ENCODE assay signal across 8 mouse cellular contexts in genomic region chr10:78413152-78413520, GRCm38 (mm10). TPM values are rescaled to one million over a fixed set of nuclear protein-coding genes. Genes with fewer than 3 reads are reported as not detected.
DNase-seq lines count a peak whose midpoint lies in the region; ATAC-seq and TF ChIP-seq lines count a peak whose summit lies in the region.

No protein-coding gene starts in this region.

- peak overlapping the region; percentile 87; the same call in 1 of the 2 replicates for H3K9ac ChIP-seq in forebrain, embryonic 16.5 days (replicated peaks; ENCODE audit: low read depth, low read length)
- no peak overlapping the region for H3K9ac ChIP-seq in liver, postnatal 0 days (replicated peaks)

- H3K27ac ChIP-seq in forebrain, embryonic 16.5 days (ENCODE audit: low read length): no peak overlapping the region; the same call in 1 of the 2 replicates
- no peak overlapping the region for H3K27ac ChIP-seq in liver, postnatal 0 days (ENCODE audit: low read depth)

- no peak for DNase-seq in liver, postnatal 0 days
- no peak for DNase-seq in thymus, postnatal 4 days
- DNase-seq in layer of hippocampus, adult 9-11 months: no peak
- no peak for DNase-seq in cerebellum, postnatal 10 days

- no peak for TF ChIP-seq CTCF in C2C12 (IDR thresholded peaks at IDR 0.05; ENCODE audit: control insufficient read depth, insufficient read depth, insufficient read length)
- TF ChIP-seq CTCF in liver, postnatal 0 days (IDR thresholded peaks at IDR 0.05; ENCODE audit: low read depth): no peak

- TF ChIP-seq EP300 in liver, postnatal 0 days (IDR thresholded peaks at IDR 0.05; ENCODE audit: low read depth): no peak

- peaks cover 32% of the 10 kb centered on the region for H3K36me3 ChIP-seq in erythroblast, embryonic 14.5 days (ENCODE audit: control insufficient read depth)
- peaks cover 24% of the 10 kb centered on the region for H3K36me3 ChIP-seq in C2C12 (ENCODE audit: control insufficient read depth, insufficient read depth)
- peaks cover 16% of the 10 kb centered on the region for H3K36me3 ChIP-seq in forebrain, embryonic 16.5 days (ENCODE audit: control insufficient read depth, insufficient read depth)
- peaks cover 28% of the 10 kb centered on the region for H3K36me3 ChIP-seq in liver, postnatal 0 days (replicated peaks; ENCODE audit: insufficient read depth, low read length)

- peaks cover 40% of the 10 kb centered on the region for H3K79me2 ChIP-seq in C2C12 (ENCODE audit: control insufficient read depth, insufficient read depth)

- peaks cover 31% of the 10 kb centered on the region for H3K4me1 ChIP-seq in erythroblast, embryonic 14.5 days (ENCODE audit: control insufficient read depth)
- H3K4me1 ChIP-seq in forebrain, embryonic 16.5 days (replicated peaks; ENCODE audit: control insufficient read depth, insufficient read depth, low read length): peaks cover 15% of the 10 kb centered on the region
- H3K4me1 ChIP-seq in liver, postnatal 0 days (ENCODE audit: insufficient read depth): peaks cover 13% of the 10 kb centered on the region

- H3ac ChIP-seq in C2C12 (ENCODE audit: control insufficient read depth, insufficient read length, low read depth): no peak overlapping the region

- H3K27me3 ChIP-seq in erythroblast, embryonic 14.5 days (ENCODE audit: control insufficient read depth): no peaks in the 10 kb centered on the region
- H3K27me3 ChIP-seq in C2C12 (ENCODE audit: control insufficient read depth, insufficient read depth, insufficient read length): no peaks in the 10 kb centered on the region
- no peaks in the 10 kb centered on the region for H3K27me3 ChIP-seq in forebrain, embryonic 16.5 days (replicated peaks; ENCODE audit: control insufficient read depth, insufficient read depth, low read length)
- no peaks in the 10 kb centered on the region for H3K27me3 ChIP-seq in liver, postnatal 0 days (ENCODE audit: insufficient read depth, low read length)

- H3K4me3 ChIP-seq in erythroblast, embryonic 14.5 days (replicated peaks): peak overlapping the region; percentile 79
- H3K4me3 ChIP-seq in C2C12 (ENCODE audit: insufficient read depth, poor library complexity, severe bottlenecking): peak overlapping the region; percentile 77
- peak overlapping the region; percentile 94 for H3K4me3 ChIP-seq in forebrain, embryonic 16.5 days (replicated peaks; ENCODE audit: low read length)
- peak overlapping the region; percentile 76 for H3K4me3 ChIP-seq in liver, postnatal 0 days (ENCODE audit: low read depth, low read length)

- H3K79me3 ChIP-seq in C2C12 (ENCODE audit: low read depth): peaks cover 27% of the 10 kb centered on the region

- ATAC-seq in erythroblast, adult 5-6 weeks (replicated peaks; ENCODE audit: low FRiP score, poor library complexity, severe bottlenecking): no peak
- ATAC-seq in forebrain, embryonic 16.5 days: no peak; the same call in 1 of the 2 replicates
- ATAC-seq in liver, postnatal 0 days: peak; percentile 1; the same call in 1 of the 2 replicates

- 42% methylated on average over 7 of the region's 7 CpGs for WGBS in forebrain, embryonic 16.5 days
- 41% methylated on average over 7 of the region's 7 CpGs for WGBS in liver, postnatal 0 days (ENCODE audit: insufficient replicate concordance)

- peak overlapping the region; percentile 85 for H3K4me2 ChIP-seq in forebrain, embryonic 16.5 days (ENCODE audit: low read length)
- peak overlapping the region; percentile 83 for H3K4me2 ChIP-seq in liver, postnatal 0 days (ENCODE audit: low read depth, low read length)

- no peaks in the 10 kb centered on the region for H3K9me3 ChIP-seq in erythroblast, embryonic 14.5 days (ENCODE audit: control insufficient read depth, low read length)
- no peaks in the 10 kb centered on the region for H3K9me3 ChIP-seq in forebrain, embryonic 16.5 days (ENCODE audit: control insufficient read depth, low read length)
- H3K9me3 ChIP-seq in liver, postnatal 0 days (ENCODE audit: low read length): no peaks in the 10 kb centered on the region

TF ChIP-seq in C2C12, 6 proteins besides CTCF, POLR2A, EP300 and RAD21:
- no peak for TF ChIP-seq MAX (IDR thresholded peaks at IDR 0.05)
- TF ChIP-seq FOSL1 (IDR thresholded peaks at IDR 0.05; ENCODE audit: insufficient read depth, low read length, poor library complexity, severe bottlenecking): no peak
- TF ChIP-seq MYOG (IDR thresholded peaks at IDR 0.05; ENCODE audit: control insufficient read depth, extremely low read depth, insufficient read length): no peak
- TF ChIP-seq USF1 (IDR thresholded peaks at IDR 0.05; ENCODE audit: low read depth): no peak
- no peak for TF ChIP-seq CEBPB (IDR thresholded peaks at IDR 0.05; ENCODE audit: low read depth)
- TF ChIP-seq MYOD1 (IDR thresholded peaks at IDR 0.05; ENCODE audit: control insufficient read depth, insufficient read length, low read depth): no peak

RNA-seq across cellular contexts. Expression of gene Rrp1, which starts 0.3 kb away (rescaled TPM):
- 15.4 and 18.2 TPM in 2 replicates for polyA plus RNA-seq in erythroblast, embryonic 14.5 days (2012)
- 4.8 and 17.3 TPM in 2 replicates for total RNA-seq in erythroblast, adult 5-6 weeks (2015; ENCODE audit: low replicate concordance)
- total RNA-seq in erythroblast, adult 5-6 weeks (2017; ENCODE audit: low replicate concordance): 44.9 and 46.9 TPM in 2 replicates
- 154 TPM for polyA plus RNA-seq in C2C12 (2012; fragmentation: generic; extraction: Trizol)
- 436 and 438 TPM in 2 replicates for polyA plus RNA-seq in forebrain, embryonic 16.5 days (2015; fragmentation: Nextera tagmentation; extraction: Ambion mirVana)
- polyA plus RNA-seq in liver, postnatal 0 days (2015; fragmentation: Nextera tagmentation; extraction: Ambion mirVana): 93.5 and 95.5 TPM in 2 replicates

RNA-seq across cellular contexts. Expression of gene Cstb, which starts 12.3 kb away (rescaled TPM):
- 0.46 and 1.3 TPM in 2 replicates for polyA plus RNA-seq in erythroblast, embryonic 14.5 days (2012)
- 17.7 and 24.9 TPM in 2 replicates for total RNA-seq in erythroblast, adult 5-6 weeks (2015; ENCODE audit: low replicate concordance)
- total RNA-seq in erythroblast, adult 5-6 weeks (2017; ENCODE audit: low replicate concordance): 3.3 and 10.0 TPM in 2 replicates
- polyA plus RNA-seq in C2C12 (2012; fragmentation: generic; extraction: Trizol): 355 TPM
- 96.6 and 117 TPM in 2 replicates for polyA plus RNA-seq in forebrain, embryonic 16.5 days (2015; fragmentation: Nextera tagmentation; extraction: Ambion mirVana)
- polyA plus RNA-seq in liver, postnatal 0 days (2015; fragmentation: Nextera tagmentation; extraction: Ambion mirVana): 177 and 187 TPM in 2 replicates

RNA-seq across cellular contexts. Expression of gene Pdxk, which starts 51.6 kb away (rescaled TPM):
- polyA plus RNA-seq in erythroblast, embryonic 14.5 days (2012): 0.14 TPM in 2 replicates
- 2.9 and 6.3 TPM in 2 replicates for total RNA-seq in erythroblast, adult 5-6 weeks (2015; ENCODE audit: low replicate concordance)
- total RNA-seq in erythroblast, adult 5-6 weeks (2017; ENCODE audit: low replicate concordance): 1.4 TPM in 2 replicates
- polyA plus RNA-seq in C2C12 (2012; fragmentation: generic; extraction: Trizol): 10.6 TPM
- polyA plus RNA-seq in forebrain, embryonic 16.5 days (2015; fragmentation: Nextera tagmentation; extraction: Ambion mirVana): 16.7 and 23.0 TPM in 2 replicates
- 10.1 and 11.0 TPM in 2 replicates for polyA plus RNA-seq in liver, postnatal 0 days (2015; fragmentation: Nextera tagmentation; extraction: Ambion mirVana)

Comparison
In these comparisons a context has a peak if more than half of its experiments do, and no peak if none do; other contexts are left out.
1. RNA of gene Cstb, which starts 12.3 kb away (polyA plus RNA-seq): 355 TPM in C2C12 (single experiment), 177 to 187 TPM in liver, postnatal 0 days and 96.6 to 117 TPM in forebrain, embryonic 16.5 days; 0.46 to 1.3 TPM in erythroblast, embryonic 14.5 days; every median in the first group is over 10 times any median in the second.
2. Peak in every context shown above with its lines, with median percentiles within 50 percentile points of each other: H3K4me3 ChIP-seq.